Mouse (Mus musculus) embryo, embryonic 11.5 days (tissue): Measurements from ENCODE around the gene Six4.
"Not testable (repeated sequence)": the region's sequence is repeated elsewhere in the genome, so short reads cannot be mapped to it uniquely, and the experiment has no call there.

ENCODE experiments used
- DNase-seq: peaks from one replicate; pipeline ENCODE4 v3.0.0-alpha.2; 2012; ENCODE audit warnings: low read depth, low spot score

The Six4 gene

GRCm38 (mm10) chr12:73113196-73113595, at the start of gene Six4:
Gene Six4 (minus strand): TSS chr12:73113456.
- DNase-seq = peak; percentile 85

DNA sequence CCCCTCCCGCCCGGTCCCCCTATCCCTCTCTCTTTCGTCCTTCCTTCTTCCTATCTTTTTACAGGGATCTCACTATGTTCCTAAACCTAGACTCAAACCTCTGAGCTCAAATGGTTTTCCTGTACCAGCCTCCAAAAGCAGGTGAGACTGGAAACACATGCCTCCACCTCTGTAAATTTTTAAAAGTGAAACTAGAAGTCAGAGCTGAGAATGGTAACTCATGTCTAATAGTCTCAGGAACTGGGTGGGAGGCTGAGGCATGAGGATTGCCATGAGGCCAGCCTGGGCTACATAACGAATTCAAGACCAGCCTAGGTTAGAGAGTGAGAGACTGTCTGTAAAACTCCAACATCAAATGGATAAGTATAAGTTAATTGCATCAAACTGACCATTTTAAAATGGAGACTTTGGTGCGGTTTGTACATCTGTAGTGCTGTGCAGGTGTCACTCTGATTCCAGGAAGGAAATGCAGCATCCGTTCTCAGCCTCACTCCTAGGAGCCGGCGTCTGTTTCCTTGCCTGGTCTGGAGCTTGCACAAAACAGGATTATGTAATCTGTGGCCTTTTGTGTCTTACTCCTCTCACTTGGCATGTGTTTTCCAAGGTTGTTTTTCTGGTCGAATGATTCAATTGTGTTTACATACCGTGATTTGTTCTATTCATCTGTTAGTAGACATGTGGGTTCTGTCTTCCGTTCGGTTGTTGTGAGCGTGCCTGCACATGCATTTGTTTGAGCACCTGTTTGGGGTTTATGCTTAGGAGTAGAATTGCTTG, 49.3 kb upstream of the Six4 start:
- no peak for DNase-seq

DNA sequence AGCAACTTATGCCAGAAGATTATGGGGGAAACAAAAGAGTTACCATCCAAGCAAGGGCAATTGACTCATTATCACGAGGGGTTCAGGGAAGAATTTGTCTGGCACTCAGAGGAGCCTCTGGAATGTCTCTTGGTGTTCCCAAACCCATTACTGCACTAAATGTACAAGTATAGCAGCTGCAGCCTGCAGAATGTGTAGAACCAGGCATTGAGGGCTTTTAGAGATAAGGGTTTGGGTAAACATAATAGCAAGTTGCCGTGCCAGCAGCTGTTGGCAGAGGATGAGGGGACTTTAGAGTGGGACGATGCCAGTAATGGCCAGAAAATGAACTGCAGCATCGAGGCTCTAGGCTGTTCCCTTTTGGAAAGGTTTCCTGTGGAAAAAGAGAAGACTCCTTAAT, 47.1 kb upstream of the Six4 start:
- DNase-seq = no peak

DNA sequence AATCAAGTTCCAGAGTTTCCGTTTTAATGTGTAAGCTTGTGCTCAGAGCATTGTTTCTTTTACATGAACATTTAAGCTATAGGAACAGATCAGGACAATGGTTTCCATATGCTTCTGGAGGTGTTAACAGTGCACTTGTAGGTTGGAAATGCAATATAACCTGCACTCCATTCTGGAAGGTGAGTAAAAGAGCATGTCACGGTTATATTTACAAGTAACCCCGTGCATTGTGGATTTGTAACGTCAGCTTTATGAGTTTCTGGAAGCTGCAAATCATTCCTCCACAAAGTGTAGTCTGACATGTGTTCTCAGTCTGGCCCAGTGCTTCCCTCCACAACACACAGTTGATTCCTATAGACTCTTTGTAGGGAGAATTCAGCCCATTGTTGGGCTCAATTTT, 40.9 kb upstream of the Six4 start:
- DNase-seq = no peak

DNA sequence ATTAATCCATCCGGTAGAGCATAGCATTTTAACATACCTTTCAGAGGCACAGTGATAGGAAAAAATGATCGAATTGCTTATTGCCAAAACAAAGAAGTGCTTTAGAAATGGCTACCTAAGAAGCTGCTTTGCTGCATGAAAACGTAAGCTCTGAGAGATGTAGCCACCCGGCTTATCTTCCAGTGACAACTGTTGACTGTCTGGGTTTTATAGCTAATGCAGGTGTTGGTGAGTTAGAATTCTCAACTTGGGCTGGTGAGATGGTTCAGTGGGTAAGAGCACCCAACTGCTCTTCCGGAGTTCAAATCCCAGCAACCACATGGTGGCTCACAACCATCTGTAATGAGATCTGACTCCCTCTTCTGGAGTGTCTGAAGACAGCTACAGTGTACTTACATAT, 37.8 kb upstream of the Six4 start:
- not testable (repeated sequence) for DNase-seq

DNA sequence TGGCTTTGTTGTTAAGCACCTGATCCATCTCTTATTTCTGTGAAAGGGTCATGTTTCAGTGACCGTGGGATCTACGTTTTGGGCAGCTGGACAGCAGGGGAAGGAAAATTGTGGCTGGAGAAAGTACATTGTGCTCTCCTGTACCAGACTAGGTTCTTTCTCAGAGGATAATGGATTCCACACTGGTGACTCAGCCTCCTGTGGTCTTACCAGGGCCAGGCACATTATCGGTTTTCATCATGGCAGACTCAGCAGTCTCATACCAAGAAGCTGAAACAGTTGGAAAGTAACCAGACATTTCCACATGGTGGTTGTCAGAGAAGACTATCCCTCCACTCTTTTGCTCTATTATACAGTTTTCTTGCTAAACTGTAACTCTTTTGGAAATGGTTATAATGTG, 34.0 kb upstream of the Six4 start:
- no peak for DNase-seq

GRCm38 (mm10) chr12:73140732-73141131, 27.5 kb upstream of the Six4 start:
- no peak for DNase-seq

- no peak for DNase-seq
These were observed 12.0 kb upstream of the Six4 start for GRCm38 (mm10) chr12:73125250-73125649.

DNA sequence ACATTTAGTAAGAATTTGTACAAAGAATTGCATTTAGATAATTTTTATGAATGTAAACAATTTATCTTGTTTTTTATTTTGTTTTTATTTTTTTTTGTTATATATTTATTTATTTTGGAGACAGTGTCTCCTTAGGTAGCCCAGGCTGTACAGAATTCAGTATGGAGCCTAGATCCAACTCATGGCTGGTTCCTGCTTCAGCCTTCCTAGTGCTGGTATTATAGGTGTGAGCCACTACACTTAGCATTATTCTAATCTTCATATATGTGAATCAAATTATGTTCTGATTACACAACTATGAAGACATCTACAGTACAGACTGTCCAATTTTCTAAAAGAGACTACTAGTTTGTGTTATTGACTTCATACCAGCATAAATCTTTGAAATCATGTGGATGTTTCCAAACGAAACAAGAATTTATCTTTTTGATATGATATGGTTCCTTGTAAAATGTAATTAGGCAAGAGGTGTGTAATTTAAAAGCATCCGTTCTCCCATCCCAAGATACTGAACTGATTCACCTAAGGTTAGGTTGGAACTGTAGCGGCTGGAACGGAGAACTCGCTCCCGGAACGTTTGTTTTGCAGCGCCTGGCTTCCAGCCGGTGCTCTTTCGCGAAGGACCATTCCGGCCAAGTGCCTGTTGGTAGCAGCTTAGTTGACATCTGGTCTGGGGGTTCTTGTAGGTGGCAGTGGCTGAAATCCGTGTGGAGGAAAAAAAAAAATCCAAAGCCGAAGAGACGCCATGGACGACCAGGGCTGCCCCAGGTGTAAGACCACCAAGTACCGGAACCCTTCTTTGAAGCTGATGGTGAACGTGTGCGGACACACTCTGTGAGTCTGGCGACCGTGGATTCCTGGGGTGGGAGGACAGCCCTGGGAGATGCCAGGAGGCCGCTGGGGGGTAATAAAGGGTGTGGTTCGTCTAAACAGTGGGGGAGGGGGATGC, 10.1 kb upstream of the Six4 start, which contains the start of gene Mnat1:
Gene Mnat1, plus strand, starts transcription at position 625 of the 949 bp plus-strand sequence.
- DNase-seq = peak; percentile 76

DNA sequence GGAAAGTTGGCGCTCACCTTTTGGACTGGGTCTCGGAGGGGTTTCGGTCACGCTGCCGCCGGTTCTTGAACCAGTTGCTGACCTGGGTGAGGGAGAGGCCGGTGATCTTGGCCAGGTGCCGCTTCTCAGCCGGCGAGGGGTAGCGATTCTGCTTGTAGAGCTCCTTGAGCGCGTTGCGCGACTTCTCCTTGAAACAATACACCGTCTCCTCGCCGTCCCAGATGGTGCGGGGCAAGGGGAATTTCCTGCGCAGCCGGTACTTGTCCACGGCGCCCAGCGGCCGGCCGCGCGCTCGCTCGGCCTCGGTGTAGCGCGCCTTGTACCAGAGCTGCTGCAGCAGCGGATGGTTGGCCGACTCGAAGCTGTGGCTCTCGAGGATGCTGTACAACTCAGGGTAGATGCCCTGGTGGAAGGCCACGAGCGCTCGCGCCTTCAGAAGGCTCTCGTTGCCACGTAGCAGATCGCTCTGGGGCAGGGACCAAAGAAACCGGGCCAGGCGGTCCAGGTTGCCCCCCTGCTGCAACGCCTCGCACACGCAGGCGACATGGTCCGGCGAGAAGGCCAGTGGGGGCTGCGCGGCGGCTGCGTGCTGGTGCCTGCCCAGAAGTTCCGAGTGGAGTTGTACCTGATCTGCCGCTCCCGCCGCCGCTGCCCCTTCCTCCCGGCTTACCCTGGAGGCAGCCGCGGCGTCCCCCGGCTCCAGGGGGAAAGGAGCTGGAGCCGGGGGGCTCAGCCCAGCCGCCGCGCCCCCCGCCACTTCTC, 749 bp downstream of the Six4 start:
- no peak for DNase-seq

- DNase-seq = no peak
These were observed 1.5 kb downstream of the Six4 start for GRCm38 (mm10) chr12:73111561-73112325.

GRCm38 (mm10) chr12:73110431-73111111, 2.7 kb downstream of the Six4 start:
- peak; percentile 51 for DNase-seq

DNA sequence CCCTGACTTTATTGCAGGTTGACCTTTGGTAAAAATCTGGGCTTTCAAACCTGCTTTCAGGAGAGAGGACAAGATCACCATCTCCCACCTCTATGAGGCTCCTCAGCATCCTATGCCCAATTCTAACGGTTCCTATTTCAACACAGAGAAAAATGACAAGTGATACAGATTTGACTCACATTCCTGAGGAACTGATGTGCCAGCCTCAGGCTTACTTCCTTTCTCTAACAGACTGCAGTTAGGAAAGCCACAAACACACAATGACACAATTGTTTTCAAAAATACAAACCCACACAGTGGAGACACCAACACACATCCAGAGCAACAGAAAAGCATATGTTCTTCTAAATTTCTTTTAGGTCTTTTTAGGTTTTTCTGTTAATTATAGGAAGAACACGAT, 5.4 kb downstream of the Six4 start:
- DNase-seq = no peak

- no peak for DNase-seq
These were observed 9.5 kb downstream of the Six4 start for GRCm38 (mm10) chr12:73103713-73104112.

GRCm38 (mm10) chr12:73098593-73098992, 14.7 kb downstream of the Six4 start:
- no peak for DNase-seq

DNA sequence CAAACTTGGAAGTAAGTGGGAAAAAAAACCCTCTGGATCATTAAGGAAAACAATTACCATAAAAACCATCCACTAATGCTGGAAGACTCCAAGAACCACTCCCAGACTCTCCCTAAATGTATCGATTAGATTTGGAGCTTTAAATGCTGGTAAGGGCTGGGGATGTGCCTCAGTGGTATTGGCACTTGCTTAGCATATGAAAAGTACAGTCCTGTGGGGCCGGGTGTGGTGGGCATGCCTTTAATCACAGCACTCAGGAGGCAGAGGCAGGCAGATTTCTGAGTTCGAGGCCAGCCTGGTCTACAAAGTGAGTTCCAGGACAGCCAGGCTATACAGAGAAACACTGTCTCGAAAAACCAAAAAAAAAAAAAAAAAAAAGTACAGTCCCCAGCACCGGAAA, 17.1 kb downstream of the Six4 start:
- DNase-seq = not testable (repeated sequence)

DNA sequence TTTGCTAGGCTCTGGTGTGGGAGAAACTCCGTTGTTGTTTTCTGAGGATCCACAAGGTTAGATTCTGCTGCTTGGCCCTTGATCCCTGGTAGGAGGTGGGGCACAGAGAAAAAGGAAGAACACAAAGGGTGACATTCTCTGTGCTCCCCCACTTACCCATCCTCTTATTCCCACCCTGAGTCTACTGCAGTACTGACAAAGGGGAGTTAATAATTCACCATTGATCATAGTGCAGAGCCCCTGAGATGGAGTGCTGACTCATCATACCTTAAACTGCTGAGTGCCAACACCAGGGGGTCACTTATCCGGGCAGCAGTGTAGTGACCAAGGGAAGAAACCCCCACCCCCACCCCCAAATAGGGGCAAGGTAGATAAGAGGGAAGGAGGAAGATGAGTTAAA, 18.7 kb downstream of the Six4 start:
- no peak for DNase-seq

DNA sequence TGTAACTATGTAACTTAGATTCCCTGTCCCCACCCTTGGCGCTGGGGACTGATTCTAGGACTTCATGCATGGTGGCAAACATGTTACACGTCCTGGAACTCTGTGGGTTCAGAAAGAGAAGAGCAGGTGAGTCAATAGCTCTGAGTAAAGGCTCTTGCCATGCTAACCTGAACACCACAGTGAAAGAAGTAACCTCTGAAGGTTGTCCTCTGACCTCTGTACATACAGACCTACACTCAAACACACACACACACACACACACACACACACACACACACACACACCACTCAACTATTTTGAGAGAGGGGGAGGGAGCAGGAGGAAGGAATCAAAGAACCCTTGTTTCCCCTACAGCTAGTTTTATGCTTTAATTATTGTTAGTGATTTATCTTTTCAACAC, 19.1 kb downstream of the Six4 start:
- DNase-seq = no peak

GRCm38 (mm10) chr12:73090672-73091335, 22.5 kb downstream of the Six4 start:
- DNase-seq = no peak

- DNase-seq = no peak
These were observed 24.3 kb downstream of the Six4 start for GRCm38 (mm10) chr12:73088911-73089310.
